Mouse (Mus musculus) limb, embryonic 10.5 days (tissue): ENCODE results near the gene Tspan9. TPM values are rescaled to one million over a fixed set of nuclear protein-coding genes. Genes with fewer than 3 reads are reported as not detected.

Experiments used
- DNase-seq: peaks from one replicate; pipeline ENCODE4 v3.0.0-alpha.2; 2017; ENCODE audit warnings: low spot score
- H3K27ac ChIP-seq: fragments of 300-500 bp; sonication (generic); 2 replicates; pipeline ENCODE4 v1.5.1; 2016; ENCODE audit warnings: mild to moderate bottlenecking
- H3K27me3 ChIP-seq: fragments of 300-500 bp; sonication (generic); 2 replicates; pipeline ENCODE4 v1.6.1; 2016; ENCODE audit warnings: low read depth, mild to moderate bottlenecking; ENCODE audit not compliant: poor library complexity, severe bottlenecking
- H3K36me3 ChIP-seq: fragments of 300-500 bp; sonication (generic); 2 replicates; pipeline ENCODE4 v1.6.1; 2016; ENCODE audit warnings: mild to moderate bottlenecking, moderate library complexity
- H3K4me1 ChIP-seq: fragments of 300-500 bp; sonication (generic); 2 replicates; pipeline ENCODE4 v1.6.1; 2016
- H3K4me3 ChIP-seq: fragments of 300-500 bp; sonication (generic); 2 replicates; pipeline ENCODE4 v1.5.1; 2016; ENCODE audit warnings: mild to moderate bottlenecking, moderate library complexity
- H3K9me3 ChIP-seq: fragments of 300-500 bp; sonication (generic); replicated peaks from 2 replicates; pipeline ENCODE4 v1.6.1; 2016; ENCODE audit warnings: mild to moderate bottlenecking
- WGBS: fragments of 180-500 bp; shearing (Covaris S2); methylation state at CpG from one replicate; pipeline ENCODE4 v1.1.7; 2016; 5-methylcytosine and 5-hydroxymethylcytosine counted together
- polyA plus RNA-seq: library from polyadenylated mRNA; unstranded; fragments of >200 nt; fragmentation: Nextera tagmentation; extraction: Ambion mirVana; gene quantifications from 2 replicates; pipeline ENCODE4 v1.2.1, GENCODE M21; 2016

Tspan9 gene
- polyA plus RNA-seq, 1 experiment from 2014 or later = 78.5 TPM

DNA sequence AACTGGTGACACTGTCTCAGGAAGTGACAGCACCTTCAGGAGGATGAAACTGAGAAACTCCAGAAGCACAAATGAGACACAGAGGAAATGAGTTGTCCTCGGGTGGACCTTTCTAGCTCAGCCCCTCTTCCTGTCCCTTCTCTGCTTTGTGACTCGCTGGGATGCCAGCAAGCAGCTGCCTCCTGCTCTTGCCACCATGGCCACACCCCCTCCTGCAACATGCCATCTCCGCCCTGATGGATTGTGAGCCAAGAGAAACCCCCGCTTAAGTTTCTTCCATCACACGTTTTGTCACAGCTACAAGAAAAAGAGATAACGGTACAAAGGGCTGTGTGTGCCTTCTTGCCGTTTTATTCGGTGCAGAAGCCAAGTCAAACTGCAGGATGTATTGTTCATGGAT, 137.2 kb downstream of the Tspan9 start:
- 43% methylated on average over 8 of the region's 8 CpGs for WGBS
- Histone ChIP-seq H3K9me3 (no peaks in the 10 kb centered on the region), H3K4me3 (no peak overlapping the region), H3K4me1 (peaks cover 60% of the 10 kb centered on the region), H3K27ac (no peak overlapping the region), H3K27me3 (no peaks in the 10 kb centered on the region), H3K36me3 (no peaks in the 10 kb centered on the region)
- no peak for DNase-seq

- no peak overlapping the region for H3K27ac ChIP-seq
- H3K9me3 ChIP-seq = no peaks in the 10 kb centered on the region
- H3K27me3 ChIP-seq = no peaks in the 10 kb centered on the region
- H3K4me3 ChIP-seq = no peak overlapping the region
- no peak for DNase-seq
- H3K4me1 ChIP-seq = peaks cover 44% of the 10 kb centered on the region
- 88% methylated on average over 16 of the region's 16 CpGs for WGBS
- no peaks in the 10 kb centered on the region for H3K36me3 ChIP-seq
Measured at GRCm38 (mm10) chr6:128004544-128004943, 138.8 kb downstream of the Tspan9 start.

DNA sequence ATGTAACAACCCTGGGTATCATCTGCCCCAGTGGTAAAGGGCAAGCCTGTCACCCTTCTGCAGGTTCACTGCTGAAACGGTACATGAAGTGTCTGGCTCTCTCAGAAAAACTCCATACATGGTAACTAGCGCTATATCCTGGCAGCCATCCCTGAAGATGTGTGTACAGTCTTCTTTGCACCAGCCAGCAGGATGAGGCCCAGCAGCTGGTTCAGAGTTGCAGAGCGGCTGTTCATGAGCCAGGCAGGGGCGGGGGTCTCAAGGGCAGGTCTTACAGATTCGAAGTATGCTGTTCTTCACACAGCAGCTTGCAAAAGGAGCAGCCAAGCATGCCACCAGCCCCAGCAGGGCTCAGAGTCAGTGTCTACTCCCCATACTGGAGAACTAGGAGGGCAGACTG, 139.9 kb downstream of the Tspan9 start:
- DNase-seq = no peak
- peaks cover 35% of the 10 kb centered on the region for H3K4me1 ChIP-seq
- no peaks in the 10 kb centered on the region for H3K9me3 ChIP-seq
- no peaks in the 10 kb centered on the region for H3K27me3 ChIP-seq
- no peaks in the 10 kb centered on the region for H3K36me3 ChIP-seq
- WGBS = 82% methylated on average over 5 of the region's 5 CpGs
- H3K27ac ChIP-seq = peak overlapping the region; percentile 44; the same call in 1 of the 2 replicates
- no peak overlapping the region for H3K4me3 ChIP-seq

- Histone ChIP-seq H3K4me3 (no peak overlapping the region), H3K27ac (no peak overlapping the region), H3K4me1 (peaks cover 28% of the 10 kb centered on the region), H3K9me3 (no peaks in the 10 kb centered on the region), H3K27me3 (no peaks in the 10 kb centered on the region), H3K36me3 (peaks cover 3% of the 10 kb centered on the region; the same call in 1 of the 2 replicates)
- DNase-seq = no peak
- WGBS = 69% methylated on average over 4 of the region's 4 CpGs
Measured at GRCm38 (mm10) chr6:128002667-128003066, 140.7 kb downstream of the Tspan9 start.

GRCm38 (mm10) chr6:128002104-128002503, 141.3 kb downstream of the Tspan9 start:
- DNase-seq = no peak
- Histone ChIP-seq H3K9me3 (no peaks in the 10 kb centered on the region), H3K4me1 (peaks cover 22% of the 10 kb centered on the region), H3K27me3 (no peaks in the 10 kb centered on the region), H3K36me3 (peaks cover 5% of the 10 kb centered on the region; the same call in 1 of the 2 replicates), H3K27ac (peak overlapping the region; percentile 43; the same call in 1 of the 2 replicates), H3K4me3 (no peak overlapping the region)
- 81% methylated on average over 10 of the region's 10 CpGs for WGBS

GRCm38 (mm10) chr6:128001587-128001986, 141.8 kb downstream of the Tspan9 start:
- H3K4me1 ChIP-seq = peaks cover 21% of the 10 kb centered on the region

DNA sequence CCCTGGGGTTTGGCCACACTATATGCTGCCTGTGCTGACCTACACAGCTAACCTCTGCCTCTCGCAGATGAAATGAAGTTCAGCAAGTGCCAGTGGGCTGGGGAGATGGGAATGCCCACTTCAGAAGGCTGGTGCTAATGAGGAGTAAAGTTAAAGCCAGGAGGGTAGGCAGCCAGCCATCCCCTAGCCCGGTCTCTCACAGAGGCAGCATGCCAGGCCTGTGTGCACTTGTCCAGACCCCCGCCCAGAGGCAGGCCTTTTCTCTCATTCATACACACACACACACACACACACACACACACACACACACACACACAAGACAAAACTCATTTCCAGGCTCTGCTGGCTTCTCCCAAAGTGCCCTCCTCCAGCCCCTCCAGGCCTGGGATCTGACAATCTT, 142.6 kb downstream of the Tspan9 start:
- 93% methylated on average over 3 of the region's 3 CpGs for WGBS

More at GRCm38 (mm10) chr6:128001587-128001986, 141.8 kb downstream of the Tspan9 start:
- Histone ChIP-seq H3K36me3 (peaks cover 5% of the 10 kb centered on the region; the same call in 1 of the 2 replicates), H3K9me3 (no peaks in the 10 kb centered on the region), H3K27me3 (no peaks in the 10 kb centered on the region), H3K4me3 (no peak overlapping the region), H3K27ac (peak overlapping the region; percentile 43; the same call in 1 of the 2 replicates)
- 83% methylated on average over 1 of the region's 1 CpGs for WGBS
- DNase-seq = no peak

DNA sequence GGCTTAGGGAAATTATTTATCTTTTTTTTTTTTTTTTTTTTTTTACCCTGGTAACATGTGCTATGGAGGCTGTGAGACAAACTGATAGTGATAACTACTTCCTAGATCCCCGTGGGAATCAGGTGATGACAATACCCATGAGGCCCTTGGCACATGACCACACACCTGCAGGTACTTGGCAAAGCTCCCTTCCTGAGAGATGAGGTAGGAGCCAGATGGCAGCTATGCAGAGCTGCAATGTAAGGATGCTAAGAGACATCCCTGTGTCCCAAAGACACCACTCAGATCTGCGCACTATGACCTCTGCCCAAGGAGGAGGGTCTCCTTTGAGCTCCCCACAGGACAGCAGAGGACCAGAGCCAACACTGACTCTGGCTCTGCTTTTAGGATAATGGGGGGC, 144.3 kb downstream of the Tspan9 start:
- H3K4me1 ChIP-seq = peaks cover 22% of the 10 kb centered on the region
- no peaks in the 10 kb centered on the region for H3K27me3 ChIP-seq
- no peak overlapping the region for H3K27ac ChIP-seq
- DNase-seq = no peak
- H3K36me3 ChIP-seq = peaks cover 5% of the 10 kb centered on the region; the same call in 1 of the 2 replicates
- WGBS = 90% methylated on average over 2 of the region's 2 CpGs
- H3K4me3 ChIP-seq = no peak overlapping the region
- no peaks in the 10 kb centered on the region for H3K9me3 ChIP-seq

More for the DNA sequence above, 142.6 kb downstream of the Tspan9 start:
- no peaks in the 10 kb centered on the region for H3K27me3 ChIP-seq
- no peak for DNase-seq
- no peak overlapping the region for H3K27ac ChIP-seq
- H3K4me1 ChIP-seq = peaks cover 24% of the 10 kb centered on the region
- H3K36me3 ChIP-seq = peaks cover 5% of the 10 kb centered on the region; the same call in 1 of the 2 replicates
- H3K9me3 ChIP-seq = no peaks in the 10 kb centered on the region
- H3K4me3 ChIP-seq = no peak overlapping the region

DNA sequence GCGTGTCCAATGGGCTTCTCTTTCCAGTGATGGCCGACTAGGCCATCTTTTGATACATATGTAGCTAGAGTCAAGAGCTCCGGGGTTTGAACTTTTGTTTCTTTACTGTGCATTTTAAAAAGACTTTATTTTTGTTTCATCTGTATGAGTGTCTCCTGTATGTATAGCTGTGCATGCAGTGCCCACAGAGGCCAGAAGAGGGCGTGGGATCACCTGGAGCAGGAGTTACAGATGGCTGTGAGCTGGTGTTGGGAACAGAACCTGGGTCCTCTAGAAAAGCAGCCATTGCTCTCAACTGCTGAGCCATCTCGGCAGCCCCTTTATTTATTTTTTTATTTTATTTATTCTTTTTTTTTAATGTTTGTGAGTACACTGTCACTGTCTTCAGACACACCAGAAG, 146.5 kb downstream of the Tspan9 start:
- no peaks in the 10 kb centered on the region for H3K9me3 ChIP-seq
- peaks cover 18% of the 10 kb centered on the region for H3K4me1 ChIP-seq
- WGBS = 82% methylated on average over 5 of the region's 5 CpGs
- no peak for DNase-seq
- no peak overlapping the region for H3K4me3 ChIP-seq
- H3K27ac ChIP-seq = no peak overlapping the region
- peaks cover 14% of the 10 kb centered on the region for H3K36me3 ChIP-seq
- no peaks in the 10 kb centered on the region for H3K27me3 ChIP-seq

- Histone ChIP-seq H3K9me3 (no peaks in the 10 kb centered on the region), H3K4me1 (peaks cover 24% of the 10 kb centered on the region), H3K27ac (0 out of 2 replicates have a peak overlapping the region, but pooled peaks have one; percentile 14), H3K36me3 (peaks cover 14% of the 10 kb centered on the region), H3K4me3 (no peak overlapping the region), H3K27me3 (no peaks in the 10 kb centered on the region)
- DNase-seq = no peak
- WGBS = 88% methylated on average over 8 of the region's 8 CpGs
Measured at GRCm38 (mm10) chr6:127992993-127993392, 150.4 kb downstream of the Tspan9 start.

- peak overlapping the region; percentile 33; the same call in 1 of the 2 replicates for H3K27ac ChIP-seq
- no peak overlapping the region for H3K4me3 ChIP-seq
- no peaks in the 10 kb centered on the region for H3K27me3 ChIP-seq
- H3K9me3 ChIP-seq = no peaks in the 10 kb centered on the region
- H3K36me3 ChIP-seq = peaks cover 9% of the 10 kb centered on the region
- DNase-seq = no peak
- H3K4me1 ChIP-seq = peaks cover 34% of the 10 kb centered on the region
- 83% methylated on average over 11 of the region's 11 CpGs for WGBS
Measured at GRCm38 (mm10) chr6:127991509-127992176, 151.8 kb downstream of the Tspan9 start.

GRCm38 (mm10) chr6:127989624-127990212, 153.7 kb downstream of the Tspan9 start:
- no peak overlapping the region for H3K27ac ChIP-seq
- no peaks in the 10 kb centered on the region for H3K27me3 ChIP-seq
- H3K9me3 ChIP-seq = no peaks in the 10 kb centered on the region
- H3K4me1 ChIP-seq = peaks cover 48% of the 10 kb centered on the region
- H3K36me3 ChIP-seq = peaks cover 9% of the 10 kb centered on the region
- WGBS = 81% methylated on average over 11 of the region's 11 CpGs
- no peak for DNase-seq
- no peak overlapping the region for H3K4me3 ChIP-seq

DNA sequence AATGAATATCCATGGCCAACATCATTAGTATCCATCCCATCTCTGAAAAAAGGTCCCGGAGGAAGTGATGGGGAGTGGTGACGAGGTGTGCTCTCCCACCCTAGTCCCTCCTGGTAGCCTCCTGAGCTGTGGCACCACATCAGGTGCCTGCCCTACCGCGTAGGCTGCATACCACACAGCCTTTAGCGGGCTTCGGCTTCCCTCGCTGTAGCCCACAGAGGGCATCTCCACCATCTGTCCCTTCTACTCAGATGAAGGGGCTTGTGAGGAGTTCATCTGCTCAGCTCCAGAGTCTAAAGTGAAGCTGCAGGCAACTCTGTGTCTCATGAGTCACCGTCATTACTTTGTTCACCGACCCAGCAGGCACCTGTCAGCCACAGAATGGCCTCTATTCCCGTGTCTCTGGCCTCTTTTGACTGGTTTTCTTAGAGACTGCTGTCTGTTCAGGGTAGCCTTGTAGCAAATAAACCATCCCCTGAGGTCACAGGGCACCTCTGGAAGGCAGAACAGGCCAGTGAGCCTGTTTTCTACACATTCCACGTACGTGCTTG, 154.4 kb downstream of the Tspan9 start:
- Histone ChIP-seq H3K27ac (no peak overlapping the region), H3K27me3 (no peaks in the 10 kb centered on the region), H3K9me3 (no peaks in the 10 kb centered on the region), H3K4me1 (peaks cover 47% of the 10 kb centered on the region), H3K36me3 (peaks cover 11% of the 10 kb centered on the region), H3K4me3 (no peak overlapping the region)
- 91% methylated on average over 12 of the region's 12 CpGs for WGBS
- no peak for DNase-seq
